ENCODE assay signal across 8 mouse cellular contexts in genomic region chr11:40692511-40693365, GRCm38 (mm10). TPM values are rescaled to one million over a fixed set of nuclear protein-coding genes. Genes with fewer than 3 reads are reported as not detected.
A peak's percentile ranks its signal among the peaks of the same experiment; 100 is the strongest.
DNase-seq lines count a peak whose midpoint lies in the region; ATAC-seq lines count a peak whose summit lies in the region.

No protein-coding gene starts in this region.

- H3K4me3 ChIP-seq in embryonic facial prominence, embryonic 14.5 days (ENCODE audit: low read depth, low read length): peak overlapping the region; percentile 88
- H3K4me3 ChIP-seq in kidney, embryonic 14.5 days (ENCODE audit: low read length): peak overlapping the region; percentile 73
- H3K4me3 ChIP-seq in limb, embryonic 15.5 days: peak overlapping the region; percentile 94

- peak overlapping the region; percentile 98 for H3K27ac ChIP-seq in embryonic facial prominence, embryonic 14.5 days (replicated peaks; ENCODE audit: low read depth, low read length)
- peak overlapping the region; percentile 97 for H3K27ac ChIP-seq in kidney, embryonic 14.5 days (ENCODE audit: low read depth, low read length)
- H3K27ac ChIP-seq in limb, embryonic 15.5 days: peak overlapping the region; percentile 97

- DNase-seq in 3T3-L1 (ENCODE audit: low read depth, low spot score): peak; percentile 95
- peak; percentile 86 to 89 for DNase-seq in adrenal gland, postnatal 4 days (ENCODE audit: low spot score in 2 of 2)
- peak; percentile 97 for DNase-seq in embryonic facial prominence, embryonic 14.5 days (ENCODE audit: low spot score)
- peak; percentile 95 to 96 for DNase-seq in heart, adult 9 months (ENCODE audit: low spot score in 2 of 2)
- DNase-seq in monocyte, adult 2 months (ENCODE audit: low read depth in 1 of 2, low spot score in 2 of 2): peak; percentile 74 to 87
- DNase-seq in spleen, postnatal 36 days (ENCODE audit: low spot score in 2 of 2): peak; percentile 94 to 95

- peak overlapping the region; percentile 65 for H3K4me2 ChIP-seq in embryonic facial prominence, embryonic 14.5 days (ENCODE audit: low read depth, low read length)
- peak overlapping the region; percentile 75 for H3K4me2 ChIP-seq in kidney, embryonic 14.5 days (replicated peaks; ENCODE audit: low read depth, low read length)
- H3K4me2 ChIP-seq in limb, embryonic 15.5 days: peak overlapping the region; percentile 83

- ATAC-seq in embryonic facial prominence, embryonic 14.5 days (ENCODE audit: low read depth): peak; percentile 95
- ATAC-seq in kidney, embryonic 14.5 days (ENCODE audit: low FRiP score, low TSS enrichment): peak; percentile 96
- peak; percentile 94 for ATAC-seq in limb, embryonic 15.5 days (ENCODE audit: insufficient number of reproducible peaks, low FRiP score, low TSS enrichment, low read depth)

- no peaks in the 10 kb centered on the region for H3K9me3 ChIP-seq in embryonic facial prominence, embryonic 14.5 days (ENCODE audit: control insufficient read depth, low read length)
- no peaks in the 10 kb centered on the region for H3K9me3 ChIP-seq in kidney, embryonic 14.5 days (ENCODE audit: control insufficient read depth, low read length)
- H3K9me3 ChIP-seq in limb, embryonic 15.5 days: no peaks in the 10 kb centered on the region

- peak overlapping the region; percentile 77 for H3K9ac ChIP-seq in embryonic facial prominence, embryonic 14.5 days (ENCODE audit: low read depth, low read length)
- H3K9ac ChIP-seq in kidney, embryonic 14.5 days (ENCODE audit: low read depth, low read length): peak overlapping the region; percentile 73
- peak overlapping the region; percentile 76 for H3K9ac ChIP-seq in limb, embryonic 15.5 days

- 1% methylated on average over 34 of the region's 36 CpGs for WGBS in embryonic facial prominence, embryonic 14.5 days
- WGBS in kidney, embryonic 14.5 days: under 1% methylated on average over 36 of the region's 36 CpGs
- WGBS in limb, embryonic 15.5 days: under 1% methylated on average over 36 of the region's 36 CpGs

- H3K36me3 ChIP-seq in embryonic facial prominence, embryonic 14.5 days (ENCODE audit: control insufficient read depth, insufficient read depth, low read length): no peaks in the 10 kb centered on the region
- 0 out of 2 replicates have a peak, but pooled peaks cover 1% of the 10 kb centered on the region for H3K36me3 ChIP-seq in kidney, embryonic 14.5 days (ENCODE audit: control insufficient read depth, insufficient read depth, low read length)
- H3K36me3 ChIP-seq in limb, embryonic 15.5 days: no peaks in the 10 kb centered on the region

- peaks cover 18% of the 10 kb centered on the region for H3K4me1 ChIP-seq in embryonic facial prominence, embryonic 14.5 days (ENCODE audit: control insufficient read depth, insufficient read depth, low read length)
- H3K4me1 ChIP-seq in kidney, embryonic 14.5 days (ENCODE audit: control insufficient read depth, insufficient read depth, low read length): peaks cover 9% of the 10 kb centered on the region; the same call in 1 of the 2 replicates
- peaks cover 21% of the 10 kb centered on the region for H3K4me1 ChIP-seq in limb, embryonic 15.5 days

- no peaks in the 10 kb centered on the region for H3K27me3 ChIP-seq in embryonic facial prominence, embryonic 14.5 days (replicated peaks; ENCODE audit: control insufficient read depth, insufficient read depth, low read length)
- no peaks in the 10 kb centered on the region for H3K27me3 ChIP-seq in kidney, embryonic 14.5 days (ENCODE audit: control insufficient read depth, insufficient read depth, low read length)
- H3K27me3 ChIP-seq in limb, embryonic 15.5 days: no peaks in the 10 kb centered on the region

RNA-seq across cellular contexts. Expression of gene Mat2b, which starts 2.3 kb away (rescaled TPM):
- total RNA-seq in adrenal gland, postnatal 4 days (2021): 100 to 1,000 TPM; 106 to 109 TPM
- polyA plus RNA-seq in embryonic facial prominence, embryonic 14.5 days (2014; fragmentation: Nextera tagmentation; extraction: Ambion mirVana): 92.5 and 92.8 TPM in 2 replicates
- 94.7 and 104 TPM in 2 replicates for polyA plus RNA-seq in kidney, embryonic 14.5 days (2014; fragmentation: Nextera tagmentation; extraction: Ambion mirVana)
- 104 and 109 TPM in 2 replicates for polyA plus RNA-seq in limb, embryonic 15.5 days (2015; fragmentation: Nextera tagmentation; extraction: Ambion mirVana)

RNA-seq across cellular contexts. Expression of gene Hmmr, which starts 40.5 kb away (rescaled TPM):
- total RNA-seq in adrenal gland, postnatal 4 days (2021): 10 to 100 TPM; 13.0 to 14.3 TPM
- 35.2 and 38.3 TPM in 2 replicates for polyA plus RNA-seq in embryonic facial prominence, embryonic 14.5 days (2014; fragmentation: Nextera tagmentation; extraction: Ambion mirVana)
- polyA plus RNA-seq in kidney, embryonic 14.5 days (2014; fragmentation: Nextera tagmentation; extraction: Ambion mirVana): 55.6 and 56.6 TPM in 2 replicates
- polyA plus RNA-seq in limb, embryonic 15.5 days (2015; fragmentation: Nextera tagmentation; extraction: Ambion mirVana): 36.7 and 37.0 TPM in 2 replicates

RNA-seq across cellular contexts. Expression of gene Nudcd2, which starts 40.7 kb away (rescaled TPM):
- total RNA-seq in adrenal gland, postnatal 4 days (2021): 10 to 100 TPM; 41.6 to 48.3 TPM
- 122 and 138 TPM in 2 replicates for polyA plus RNA-seq in embryonic facial prominence, embryonic 14.5 days (2014; fragmentation: Nextera tagmentation; extraction: Ambion mirVana)
- 204 and 255 TPM in 2 replicates for polyA plus RNA-seq in kidney, embryonic 14.5 days (2014; fragmentation: Nextera tagmentation; extraction: Ambion mirVana)
- polyA plus RNA-seq in limb, embryonic 15.5 days (2015; fragmentation: Nextera tagmentation; extraction: Ambion mirVana): 120 and 129 TPM in 2 replicates

Comparison
In these comparisons a context has a peak if more than half of its experiments do, and no peak if none do; other contexts are left out.
1. Peak in every context shown above with its lines: DNase-seq, ATAC-seq, H3K4me3 ChIP-seq and H3K27ac ChIP-seq.